Mouse (Mus musculus) hindbrain, embryonic 15.5 days (tissue): ENCODE data around the gene Chrna3. TPM values are rescaled to one million over a fixed set of nuclear protein-coding genes. Genes with fewer than 3 reads are reported as not detected.

Experiments used
- ATAC-seq: fragments of 200-750 bp; cut with Nextera tagmentation; 2 replicates; pipeline ENCODE4 v1.8.0; 2017; ENCODE audit warnings: low read depth, moderate number of reproducible peaks, moderate TSS enrichment; ENCODE audit not compliant: low FRiP score
- H3K27ac ChIP-seq: fragments of 300-500 bp; sonication (generic); replicated peaks from 2 replicates; pipeline ENCODE4 v1.5.1; 2015; ENCODE audit warnings: mild to moderate bottlenecking, inconsistent platforms
- H3K27me3 ChIP-seq: fragments of 300-500 bp; sonication (generic); 2 replicates; pipeline ENCODE4 v1.6.1; 2015; ENCODE audit warnings: control low read depth, inconsistent platforms
- H3K36me3 ChIP-seq: fragments of 300-500 bp; sonication (generic); 2 replicates; pipeline ENCODE4 v1.6.1; 2015; ENCODE audit warnings: control low read depth, inconsistent platforms
- H3K4me1 ChIP-seq: fragments of 300-500 bp; sonication (generic); replicated peaks from 2 replicates; pipeline ENCODE4 v1.6.1; 2015; ENCODE audit warnings: control low read depth, inconsistent platforms
- H3K4me2 ChIP-seq: fragments of 300-500 bp; sonication (generic); 2 replicates; pipeline ENCODE4 v1.6.1; 2015; ENCODE audit warnings: moderate library complexity, mild to moderate bottlenecking, inconsistent platforms
- H3K4me3 ChIP-seq: fragments of 300-500 bp; sonication (generic); 2 replicates; pipeline ENCODE4 v1.5.1; 2015; ENCODE audit warnings: mild to moderate bottlenecking, inconsistent platforms
- H3K9ac ChIP-seq: fragments of 300-500 bp; sonication (generic); 2 replicates; pipeline ENCODE4 v1.6.1; 2015; ENCODE audit warnings: inconsistent platforms
- H3K9me3 ChIP-seq: fragments of 300-500 bp; sonication (generic); 2 replicates; pipeline ENCODE4 v1.6.1; 2016; ENCODE audit warnings: control low read depth, inconsistent platforms
- WGBS: fragments of 180-500 bp; shearing (Covaris S2); methylation state at CpG from one replicate; pipeline ENCODE4 v1.1.7; 2015; 5-methylcytosine and 5-hydroxymethylcytosine counted together
- polyA plus RNA-seq: library from polyadenylated mRNA; unstranded; fragments of >200 nt; fragmentation: Nextera tagmentation; extraction: Ambion mirVana; gene quantifications from 2 replicates; pipeline ENCODE4 v1.2.1, GENCODE M21; 2015

Chrna3 gene
- polyA plus RNA-seq, 1 experiment from 2014 or later: 18.5 TPM

DNA sequence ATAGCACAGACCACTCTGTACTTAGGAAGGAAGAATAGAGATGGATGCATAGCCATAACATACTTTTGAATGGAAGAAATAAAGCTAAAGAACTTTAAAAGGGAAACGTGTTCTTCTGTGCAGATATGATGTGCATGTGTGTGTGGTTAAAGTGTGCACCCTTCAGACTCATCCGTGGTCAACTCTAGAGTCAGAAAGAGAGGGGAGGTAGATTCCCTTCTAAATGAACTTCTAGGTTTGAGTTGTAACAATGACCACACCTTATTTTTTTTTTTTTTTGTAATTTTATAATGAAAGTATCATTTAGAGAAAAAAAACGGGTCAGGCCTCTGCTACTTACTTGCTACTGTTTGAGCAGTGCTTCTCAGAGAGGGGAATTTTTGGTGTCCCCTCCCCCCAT, 36.0 kb downstream of the Chrna3 start:
- WGBS: 81% methylated on average over 3 of the region's 3 CpGs
- no peak overlapping the region for H3K9ac ChIP-seq
- no peak for ATAC-seq

GRCm38 (mm10) chr9:54982401-54982800, 44.0 kb downstream of the Chrna3 start:
- peak overlapping the region; percentile 48 for H3K4me3 ChIP-seq
- ATAC-seq: no peak
- no peaks in the 10 kb centered on the region for H3K36me3 ChIP-seq
- H3K27ac ChIP-seq: no peak overlapping the region
- no peaks in the 10 kb centered on the region for H3K9me3 ChIP-seq
- H3K4me2 ChIP-seq: peak overlapping the region; percentile 85
- 7% methylated on average over 7 of the region's 7 CpGs for WGBS
- peaks cover 30% of the 10 kb centered on the region for H3K4me1 ChIP-seq
- peaks cover 14% of the 10 kb centered on the region for H3K27me3 ChIP-seq
- H3K9ac ChIP-seq: no peak overlapping the region

More for the DNA sequence above, 36.0 kb downstream of the Chrna3 start:
- no peak overlapping the region for H3K27ac ChIP-seq
- H3K36me3 ChIP-seq: no peaks in the 10 kb centered on the region
- no peaks in the 10 kb centered on the region for H3K27me3 ChIP-seq
- H3K4me1 ChIP-seq: no peaks in the 10 kb centered on the region
- no peak overlapping the region for H3K4me2 ChIP-seq
- H3K4me3 ChIP-seq: no peak overlapping the region
- H3K9me3 ChIP-seq: no peaks in the 10 kb centered on the region

DNA sequence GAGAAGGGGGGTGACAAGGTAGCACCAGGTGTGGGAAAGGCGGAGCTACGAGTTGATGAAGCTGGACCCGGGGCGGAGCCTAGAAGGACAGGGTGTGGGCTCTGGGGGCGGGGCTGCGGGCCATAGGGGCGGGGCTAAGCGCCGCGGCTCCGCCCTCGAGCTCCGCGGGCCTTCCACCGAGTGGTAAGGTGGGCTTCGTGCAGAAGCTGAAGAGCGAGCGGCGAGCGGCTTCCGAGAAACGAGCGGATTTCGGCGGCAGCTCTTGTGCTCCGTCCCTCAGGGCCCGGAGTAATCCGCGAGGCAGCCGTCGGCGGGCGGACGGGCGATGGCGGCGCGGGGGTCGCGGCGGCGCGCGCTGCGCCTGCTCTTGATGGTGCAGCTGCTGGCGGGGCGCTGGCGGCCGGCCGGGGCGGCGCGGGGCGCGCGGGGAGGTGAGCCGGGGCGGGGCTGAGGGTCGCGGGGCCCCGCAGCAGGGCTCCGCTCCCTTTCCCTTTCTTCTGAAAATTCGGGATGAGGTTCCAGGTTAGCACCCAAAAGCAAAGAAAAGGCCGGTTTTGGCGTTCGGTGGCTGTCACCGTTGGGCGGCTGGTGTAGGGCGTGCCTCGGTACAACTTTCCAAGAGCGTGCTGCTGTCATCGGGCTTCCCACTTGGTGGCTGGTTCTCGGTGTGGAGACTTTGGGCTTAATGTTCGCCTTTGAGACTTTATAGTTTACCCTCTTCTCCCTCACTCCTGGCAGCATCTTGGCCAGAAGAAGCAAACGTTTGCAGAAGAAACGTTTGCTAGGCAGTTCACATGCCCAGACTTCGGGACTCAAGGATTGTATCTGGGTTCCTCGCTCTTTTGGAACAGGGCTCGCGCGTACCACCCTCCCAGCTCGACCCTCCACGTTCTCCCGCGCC, 44.8 kb downstream of the Chrna3 start:
- Histone ChIP-seq H3K27me3 (peaks cover 14% of the 10 kb centered on the region), H3K4me1 (peaks cover 30% of the 10 kb centered on the region), H3K9ac (peak overlapping the region; percentile 60), H3K9me3 (no peaks in the 10 kb centered on the region), H3K36me3 (no peaks in the 10 kb centered on the region), H3K4me2 (peak overlapping the region; percentile 85), H3K27ac (0 out of 2 replicates have a peak overlapping the region, but pooled peaks have one; percentile 3), H3K4me3 (peak overlapping the region; percentile 48)
- under 1% methylated on average over 61 of the region's 85 CpGs for WGBS
- ATAC-seq: peak; percentile 89

DNA sequence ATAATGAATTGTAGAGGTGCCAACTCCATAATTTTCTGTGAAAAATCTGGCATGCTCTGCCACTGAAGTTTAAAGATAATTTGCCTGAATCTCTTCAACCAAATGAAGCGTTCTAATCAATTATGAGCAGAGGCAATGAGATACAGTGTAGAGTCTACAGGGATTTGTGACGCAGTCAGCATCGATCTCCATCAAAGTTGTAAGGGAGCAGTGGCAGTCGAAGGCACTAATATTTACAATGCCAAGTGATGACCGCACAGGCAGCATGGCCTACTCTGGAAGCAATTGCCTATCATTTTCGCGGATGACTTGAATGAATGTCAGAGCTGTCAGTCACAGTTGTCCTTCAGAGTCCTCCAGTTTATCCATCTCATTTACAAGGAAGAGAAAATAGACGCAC, 45.7 kb downstream of the Chrna3 start, which contains the start of gene Chrna5:
TSS of gene Chrna5 (plus strand) at position 207 of the 400 bp plus-strand sequence.
- peak within 1 kb of the TSS; percentile 85 for H3K4me2 ChIP-seq
- H3K9me3 ChIP-seq: no peaks in the 10 kb centered on the region
- 0 out of 2 replicates have a peak within 1 kb of the TSS, but pooled peaks have one; percentile 3 for H3K27ac ChIP-seq
- no peak for ATAC-seq
- H3K4me3 ChIP-seq: peak within 1 kb of the TSS; percentile 48
- peaks cover 30% of the 10 kb centered on the region for H3K4me1 ChIP-seq
- H3K36me3 ChIP-seq: no peaks in the 10 kb centered on the region
- 28% methylated on average over 8 of the region's 8 CpGs for WGBS
- H3K27me3 ChIP-seq: peaks cover 14% of the 10 kb centered on the region
- peak within 1 kb of the TSS; percentile 60 for H3K9ac ChIP-seq

- Histone ChIP-seq H3K4me3 (no peak overlapping the region), H3K36me3 (no peaks in the 10 kb centered on the region), H3K4me1 (no peaks in the 10 kb centered on the region), H3K9ac (no peak overlapping the region), H3K27ac (no peak overlapping the region), H3K4me2 (no peak overlapping the region), H3K9me3 (no peaks in the 10 kb centered on the region), H3K27me3 (no peaks in the 10 kb centered on the region)
- 58% methylated on average over 8 of the region's 8 CpGs for WGBS
- no peak for ATAC-seq
These were observed 56.3 kb downstream of the Chrna3 start for GRCm38 (mm10) chr9:54969972-54970637.

DNA sequence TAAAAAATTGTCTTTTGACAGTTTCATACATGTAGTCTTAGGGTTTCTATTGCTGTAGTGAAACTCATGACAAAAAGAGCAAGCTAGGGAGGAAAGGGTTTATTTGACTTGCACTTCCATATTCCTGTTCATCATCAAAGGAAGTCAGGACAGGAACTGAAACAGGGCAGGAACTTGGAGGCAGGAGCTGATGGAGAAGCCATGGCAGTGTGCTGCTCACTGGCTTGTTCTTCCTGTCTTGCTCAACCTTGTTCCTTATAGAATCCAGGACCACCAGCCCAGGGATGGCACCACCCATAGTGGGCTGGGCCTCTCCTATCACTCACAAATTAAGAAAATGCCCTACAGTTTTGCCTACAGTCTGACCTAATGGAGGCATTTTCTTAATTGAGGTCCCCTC, 62.7 kb downstream of the Chrna3 start:
- no peak overlapping the region for H3K27ac ChIP-seq
- H3K9me3 ChIP-seq: no peaks in the 10 kb centered on the region
- no peak overlapping the region for H3K4me3 ChIP-seq
- H3K36me3 ChIP-seq: peaks cover 15% of the 10 kb centered on the region
- no peak for ATAC-seq
- H3K4me1 ChIP-seq: no peaks in the 10 kb centered on the region
- no peak overlapping the region for H3K9ac ChIP-seq
- no peaks in the 10 kb centered on the region for H3K27me3 ChIP-seq
- H3K4me2 ChIP-seq: no peak overlapping the region

DNA sequence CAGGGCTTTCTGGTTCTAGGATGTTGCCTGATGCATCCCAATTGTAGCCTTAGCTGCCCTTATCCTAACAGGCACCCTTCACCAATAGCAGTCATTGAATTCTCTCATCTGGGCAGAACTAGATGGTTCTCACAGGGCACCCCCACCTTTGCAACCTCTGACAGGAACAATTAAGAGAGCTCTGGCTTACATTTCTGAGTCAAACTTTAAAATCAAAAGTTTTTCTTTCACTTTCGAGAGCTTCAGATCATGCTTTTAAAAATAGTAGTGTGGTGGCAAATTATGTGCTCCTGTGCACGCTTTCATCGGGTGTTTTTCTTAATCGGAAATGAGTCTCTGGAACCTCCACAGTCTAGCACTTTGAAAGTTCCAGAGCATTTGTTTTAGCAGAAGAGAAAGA, 65.3 kb downstream of the Chrna3 start:
- H3K9ac ChIP-seq: no peak overlapping the region
- no peak for ATAC-seq
- 94% methylated on average over 4 of the region's 4 CpGs for WGBS
- no peaks in the 10 kb centered on the region for H3K27me3 ChIP-seq
- H3K36me3 ChIP-seq: peaks cover 38% of the 10 kb centered on the region
- no peak overlapping the region for H3K27ac ChIP-seq
- H3K4me2 ChIP-seq: no peak overlapping the region
- H3K4me1 ChIP-seq: no peaks in the 10 kb centered on the region
- H3K4me3 ChIP-seq: no peak overlapping the region
- H3K9me3 ChIP-seq: no peaks in the 10 kb centered on the region

Other genes with a start within 250 kb of the Chrna3 start
- gene Ireb2, start 162.8 kb downstream of the Chrna3 start, polyA plus RNA-seq: 35.1 and 35.8 TPM in 2 replicates
- 2.5 and 2.6 TPM in 2 replicates for gene Hykk, start 109.3 kb downstream of the Chrna3 start, polyA plus RNA-seq
- 256 and 262 TPM in 2 replicates for gene Psma4, start 75.8 kb downstream of the Chrna3 start, polyA plus RNA-seq
- 1.1 and 1.4 TPM in 2 replicates for gene AY074887, start 75.6 kb downstream of the Chrna3 start, polyA plus RNA-seq
- 4.4 and 4.5 TPM in 2 replicates for gene Chrna5, start 45.7 kb downstream of the Chrna3 start, polyA plus RNA-seq
- gene Chrnb4, start 22.2 kb upstream of the Chrna3 start, polyA plus RNA-seq: 1.2 and 1.4 TPM in 2 replicates
- gene Ube2q2, start 122.3 kb upstream of the Chrna3 start, polyA plus RNA-seq: 40.0 and 41.3 TPM in 2 replicates
- gene Fbxo22, start 182.4 kb upstream of the Chrna3 start, polyA plus RNA-seq: 77.5 and 82.7 TPM in 2 replicates